Mouse (Mus musculus) MEL (cell line): ENCODE results near the gene Gstp3.

Experiments used
- CHD2 ChIP-seq: IDR thresholded peaks from 2 replicates; pipeline ENCODE4 v1.6.1; 2011; ENCODE audit warnings: low read length, improper control_type of control experiment
- POLR2A ChIP-seq, 2 experiments: IDR thresholded peaks; 2 replicates each; pipeline ENCODE4 v1.6.1; 2011 to 2012; ENCODE audit warnings: low read length in 2 of 2, mild to moderate bottlenecking in 2 of 2, control low read depth in 1 of 2, improper control_type of control experiment in 1 of 2, low read depth in 1 of 2, moderate library complexity in 1 of 2; ENCODE audit not compliant: control insufficient read depth in 1 of 2, insufficient read depth in 1 of 2, poor library complexity in 1 of 2
- SMC3 ChIP-seq: IDR thresholded peaks from 2 replicates; pipeline ENCODE4 v1.6.1; 2011; ENCODE audit warnings: low read depth, low read length, improper control_type of control experiment

- no peak for TF ChIP-seq CHD2
- TF ChIP-seq SMC3, result no peak
- no peak for TF ChIP-seq POLR2A (IDR thresholded peaks at IDR 0.05; ENCODE audit: control insufficient read depth in 1 of 2, insufficient read depth in 1 of 2, low read depth in 1 of 2, low read length in 2 of 2, poor library complexity in 1 of 2)
These were observed 17.2 kb downstream of the Gstp3 start for GRCm38 (mm10) chr19:4042124-4042523.
